Mouse (Mus musculus): ENCODE results near the gene Egfl8.

DNA sequence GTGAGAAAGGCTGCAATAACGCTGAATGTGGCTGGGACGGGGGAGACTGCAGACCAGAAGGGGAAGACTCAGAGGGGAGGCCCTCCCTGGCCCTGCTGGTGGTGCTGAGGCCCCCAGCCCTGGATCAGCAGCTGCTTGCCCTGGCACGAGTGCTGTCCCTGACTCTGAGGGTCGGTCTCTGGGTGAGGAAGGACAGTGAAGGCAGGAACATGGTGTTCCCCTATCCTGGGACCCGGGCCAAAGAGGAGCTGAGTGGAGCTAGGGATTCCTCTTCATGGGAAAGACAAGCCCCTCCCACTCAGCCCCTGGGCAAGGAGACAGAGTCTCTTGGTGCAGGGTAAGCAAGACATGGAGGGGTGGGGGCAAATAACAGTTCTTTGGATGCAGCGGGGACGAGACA lies 32.4 kb downstream of the Egfl8 start:
- no peak for TF ChIP-seq EP300 (IDR thresholded peaks at IDR 0.05)
- no peak for TF ChIP-seq CTCF (IDR thresholded peaks at IDR 0.05)
